Mouse (Mus musculus): ENCODE data around the gene Tectb. TPM values are rescaled to one million over a fixed set of nuclear protein-coding genes. Genes with fewer than 3 reads are reported as not detected.

Gene Tectb
- 0.05 TPM in 1 of 2 replicates, not detected in the other for polyA plus RNA-seq (2015; fragmentation: Nextera tagmentation; extraction: Ambion mirVana)

DNA sequence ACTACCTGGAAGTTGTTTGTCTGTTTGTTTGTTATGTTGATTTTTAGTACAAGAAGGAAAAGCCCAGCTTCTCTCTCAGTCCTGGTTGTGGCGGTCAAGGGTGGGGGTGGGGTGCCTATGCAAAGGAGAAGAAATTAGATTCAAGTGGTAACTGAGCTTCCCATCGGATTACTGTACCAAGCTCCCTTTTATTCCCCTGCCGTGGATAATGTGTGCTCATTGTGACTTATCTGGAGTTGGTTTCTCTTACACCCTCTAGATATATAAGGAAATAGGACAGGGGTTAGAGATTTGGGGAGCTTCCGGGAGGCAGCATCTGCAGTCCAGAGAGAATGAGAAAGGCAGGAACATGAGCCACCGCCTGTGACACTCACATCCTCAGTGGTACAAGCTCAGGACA lies at the start of gene Tectb:
Tectb (plus strand) TSS at position 301 of the 400 bp plus-strand sequence.
- Histone ChIP-seq H3K9ac (ENCODE audit: low read depth, low read length) (no peak within 1 kb of the TSS), H3K4me2 (ENCODE audit: low read length) (no peak within 1 kb of the TSS), H3K36me3 (ENCODE audit: insufficient read depth, low read length) (no peaks in the 10 kb centered on the region), H3K4me3 (replicated peaks; ENCODE audit: low read depth, low read length) (no peak within 1 kb of the TSS), H3K27me3 (ENCODE audit: insufficient read depth, low read length) (no peaks in the 10 kb centered on the region), H3K27ac (no peak within 1 kb of the TSS), H3K9me3 (replicated peaks; ENCODE audit: low read length) (no peaks in the 10 kb centered on the region), H3K4me1 (replicated peaks; ENCODE audit: insufficient read depth, low read length) (no peaks in the 10 kb centered on the region)
- 83% methylated on average over 5 of the region's 5 CpGs for WGBS
- ATAC-seq (replicated peaks; ENCODE audit: low FRiP score, low read depth) (no peak), DNase-seq (ENCODE audit: low spot score) (no peak)
- TF ChIP-seq CTCF (IDR thresholded peaks at IDR 0.05; ENCODE audit: low read depth): no peak

DNA sequence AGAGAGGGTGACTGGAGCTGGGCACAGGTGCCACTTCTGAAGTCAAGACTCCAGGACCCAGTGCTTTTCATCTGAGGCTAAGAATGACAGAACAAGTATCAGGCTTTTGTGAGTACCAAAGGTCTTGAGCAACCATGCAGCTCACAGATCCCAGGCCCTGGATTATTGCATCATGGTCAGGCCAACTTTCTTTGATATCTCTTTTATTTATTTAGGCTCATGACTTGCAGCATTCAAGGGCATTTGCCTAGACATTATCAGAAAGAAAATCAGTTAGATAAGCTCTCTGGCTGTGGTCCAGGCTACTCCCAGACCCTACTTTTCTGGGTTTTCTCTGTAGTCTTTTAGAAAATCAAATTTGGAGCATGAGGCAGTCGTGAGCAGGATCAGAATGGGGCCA lies 48.8 kb upstream of the Tectb start:
- DNase-seq (ENCODE audit: low spot score) (no peak), ATAC-seq (replicated peaks; ENCODE audit: low FRiP score, low read depth) (no peak)
- Histone ChIP-seq H3K4me2 (ENCODE audit: low read length) (no peak overlapping the region), H3K27ac (no peak overlapping the region), H3K4me3 (replicated peaks; ENCODE audit: low read depth, low read length) (no peak overlapping the region), H3K4me1 (replicated peaks; ENCODE audit: insufficient read depth, low read length) (peaks cover 8% of the 10 kb centered on the region), H3K9me3 (replicated peaks; ENCODE audit: low read length) (no peaks in the 10 kb centered on the region), H3K27me3 (ENCODE audit: insufficient read depth, low read length) (no peaks in the 10 kb centered on the region), H3K9ac (ENCODE audit: low read depth, low read length) (no peak overlapping the region), H3K36me3 (ENCODE audit: insufficient read depth, low read length) (no peaks in the 10 kb centered on the region)
- no peak for TF ChIP-seq CTCF (IDR thresholded peaks at IDR 0.05; ENCODE audit: low read depth)
- 41% methylated on average over 1 of the region's 1 CpGs for WGBS

DNA sequence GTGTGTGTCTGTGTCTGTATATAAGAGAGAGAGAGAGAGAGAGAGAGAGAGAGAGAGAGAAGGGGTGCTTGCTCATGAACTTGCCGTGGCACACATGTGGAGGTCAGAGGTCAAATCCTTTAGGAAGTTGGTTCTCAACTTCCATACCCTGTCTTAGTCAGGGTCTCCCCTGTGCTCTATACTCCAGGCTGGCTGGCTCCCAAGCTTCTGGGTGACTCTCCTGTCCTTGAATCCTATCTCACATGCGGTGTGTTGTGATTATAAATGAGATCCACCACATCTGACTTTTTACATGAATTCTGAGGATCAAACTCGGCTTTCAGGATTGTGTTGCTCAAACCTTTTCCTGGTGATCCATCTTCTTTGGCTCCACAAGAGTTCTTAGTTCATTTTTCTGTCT lies 48.1 kb upstream of the Tectb start:
- no peaks in the 10 kb centered on the region for H3K36me3 ChIP-seq (ENCODE audit: insufficient read depth, low read length)
- H3K4me1 ChIP-seq (replicated peaks; ENCODE audit: insufficient read depth, low read length): peaks cover 10% of the 10 kb centered on the region; the same call in 1 of the 2 replicates
- 84% methylated on average over 3 of the region's 3 CpGs for WGBS
- no peak overlapping the region for H3K4me3 ChIP-seq (replicated peaks; ENCODE audit: low read depth, low read length)
- H3K9ac ChIP-seq (ENCODE audit: low read depth, low read length): no peak overlapping the region
- H3K9me3 ChIP-seq (replicated peaks; ENCODE audit: low read length): no peaks in the 10 kb centered on the region
- DNase-seq (ENCODE audit: low spot score) (no peak), ATAC-seq (replicated peaks; ENCODE audit: low FRiP score, low read depth) (no peak)
- no peak for TF ChIP-seq CTCF (IDR thresholded peaks at IDR 0.05; ENCODE audit: low read depth)
- H3K4me2 ChIP-seq (ENCODE audit: low read length): no peak overlapping the region
- no peaks in the 10 kb centered on the region for H3K27me3 ChIP-seq (ENCODE audit: insufficient read depth, low read length)
- no peak overlapping the region for H3K27ac ChIP-seq

DNA sequence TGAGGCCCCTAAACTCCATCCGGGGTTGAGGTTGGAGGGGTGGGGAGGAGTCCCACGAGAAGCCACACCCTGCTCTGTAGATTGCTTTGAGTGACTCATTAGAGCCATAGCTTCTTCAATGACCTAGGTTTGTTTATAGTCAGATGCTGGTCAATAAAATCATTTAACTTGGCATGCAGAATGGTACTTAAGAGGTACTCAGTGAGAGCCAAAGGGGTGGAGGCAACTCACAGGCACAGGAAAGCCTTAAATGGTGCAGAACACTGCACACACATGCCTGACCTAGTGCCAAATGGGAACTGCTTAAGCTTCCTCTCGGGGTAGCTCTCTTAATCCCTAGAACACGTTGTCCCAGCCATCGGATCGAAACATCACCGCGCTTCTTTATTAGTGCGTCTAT lies 46.0 kb upstream of the Tectb start:
- TF ChIP-seq CTCF (IDR thresholded peaks at IDR 0.05; ENCODE audit: low read depth): no peak
- H3K4me1 ChIP-seq (replicated peaks; ENCODE audit: insufficient read depth, low read length): peaks cover 10% of the 10 kb centered on the region; the same call in 1 of the 2 replicates
- no peak overlapping the region for H3K4me2 ChIP-seq (ENCODE audit: low read length)
- no peak overlapping the region for H3K4me3 ChIP-seq (replicated peaks; ENCODE audit: low read depth, low read length)
- ATAC-seq (replicated peaks; ENCODE audit: low FRiP score, low read depth) (no peak), DNase-seq (ENCODE audit: low spot score) (no peak)
- H3K27ac ChIP-seq: no peak overlapping the region
- H3K9ac ChIP-seq (ENCODE audit: low read depth, low read length): no peak overlapping the region
- H3K9me3 ChIP-seq (replicated peaks; ENCODE audit: low read length): no peaks in the 10 kb centered on the region
- no peaks in the 10 kb centered on the region for H3K27me3 ChIP-seq (ENCODE audit: insufficient read depth, low read length)
- no peaks in the 10 kb centered on the region for H3K36me3 ChIP-seq (ENCODE audit: insufficient read depth, low read length)
- 58% methylated on average over 9 of the region's 9 CpGs for WGBS

DNA sequence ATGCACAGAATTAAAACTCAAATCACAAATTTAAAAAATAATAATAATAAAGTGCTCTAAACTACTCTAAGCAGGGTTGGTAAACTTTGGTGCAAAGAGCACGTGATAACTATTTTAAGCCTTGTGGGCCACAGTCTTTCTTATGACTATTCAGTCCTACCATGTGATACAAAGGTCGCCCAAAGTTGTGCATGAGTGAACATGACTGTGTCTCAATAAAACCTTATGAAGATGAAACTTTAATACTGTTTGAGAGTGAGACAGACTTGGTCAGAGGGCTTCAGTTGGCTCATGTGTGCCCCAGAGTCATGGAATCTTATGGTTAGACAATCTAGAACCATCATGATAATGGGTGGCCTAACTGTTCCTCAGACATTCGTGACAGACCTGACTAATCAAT lies 44.6 kb upstream of the Tectb start:
- no peak overlapping the region for H3K27ac ChIP-seq
- H3K9ac ChIP-seq (ENCODE audit: low read depth, low read length): no peak overlapping the region
- DNase-seq (ENCODE audit: low spot score) (no peak), ATAC-seq (replicated peaks; ENCODE audit: low FRiP score, low read depth) (no peak)
- no peaks in the 10 kb centered on the region for H3K27me3 ChIP-seq (ENCODE audit: insufficient read depth, low read length)
- 83% methylated on average over 3 of the region's 3 CpGs for WGBS
- no peak overlapping the region for H3K4me2 ChIP-seq (ENCODE audit: low read length)
- H3K9me3 ChIP-seq (replicated peaks; ENCODE audit: low read length): no peaks in the 10 kb centered on the region
- no peak for TF ChIP-seq CTCF (IDR thresholded peaks at IDR 0.05; ENCODE audit: low read depth)
- no peaks in the 10 kb centered on the region for H3K36me3 ChIP-seq (ENCODE audit: insufficient read depth, low read length)
- no peak overlapping the region for H3K4me3 ChIP-seq (replicated peaks; ENCODE audit: low read depth, low read length)
- peaks cover 10% of the 10 kb centered on the region; the same call in 1 of the 2 replicates for H3K4me1 ChIP-seq (replicated peaks; ENCODE audit: insufficient read depth, low read length)

DNA sequence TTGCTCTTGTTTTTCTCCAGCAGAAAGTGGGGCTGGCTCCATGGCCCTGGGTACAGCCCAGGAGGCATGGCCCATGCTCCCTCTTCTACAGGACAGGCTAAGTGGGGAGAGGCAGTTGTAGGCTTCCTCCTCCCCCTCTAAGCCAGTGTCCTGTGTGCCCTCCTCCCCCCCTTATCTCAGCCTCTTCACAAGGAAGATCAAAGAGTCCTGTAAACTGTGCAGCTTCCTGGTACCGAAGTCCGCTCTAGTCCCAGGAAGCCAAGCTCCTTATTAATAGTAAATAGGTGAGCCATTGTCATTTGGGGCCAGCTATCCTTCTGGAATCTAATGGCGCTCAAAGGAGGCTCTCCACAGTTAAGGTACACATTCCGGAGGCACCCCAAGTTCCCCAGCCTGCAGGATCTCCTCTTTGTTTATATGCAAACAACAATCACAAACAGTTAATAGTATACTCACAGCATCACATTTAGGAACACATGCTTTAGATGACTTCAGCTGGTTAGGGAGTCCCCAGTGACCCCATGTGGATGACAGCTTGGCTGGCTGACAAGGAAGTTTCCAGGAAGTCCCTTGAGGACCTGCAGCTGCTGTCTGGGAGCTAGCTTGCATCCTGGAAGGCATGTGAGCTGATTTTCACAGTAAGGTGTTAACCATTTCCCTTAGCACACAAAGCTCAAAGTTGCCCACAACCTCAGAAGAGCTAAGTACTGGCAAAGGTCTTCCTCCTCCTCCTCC lies 43.7 kb upstream of the Tectb start:
- Histone ChIP-seq H3K27ac (peak overlapping the region; percentile 55), H3K36me3 (ENCODE audit: insufficient read depth, low read length) (no peaks in the 10 kb centered on the region), H3K4me3 (replicated peaks; ENCODE audit: low read depth, low read length) (no peak overlapping the region), H3K4me2 (ENCODE audit: low read length) (no peak overlapping the region; the same call in 1 of the 2 replicates), H3K4me1 (replicated peaks; ENCODE audit: insufficient read depth, low read length) (peaks cover 10% of the 10 kb centered on the region; the same call in 1 of the 2 replicates), H3K9ac (ENCODE audit: low read depth, low read length) (no peak overlapping the region), H3K9me3 (replicated peaks; ENCODE audit: low read length) (no peaks in the 10 kb centered on the region), H3K27me3 (ENCODE audit: insufficient read depth, low read length) (no peaks in the 10 kb centered on the region)
- WGBS: 39% methylated on average over 4 of the region's 4 CpGs
- ATAC-seq (replicated peaks; ENCODE audit: low FRiP score, low read depth): peak; percentile 80; the same call in 1 of the 2 replicates
- DNase-seq (ENCODE audit: low spot score): peak; percentile 81
- no peak for TF ChIP-seq CTCF (IDR thresholded peaks at IDR 0.05; ENCODE audit: low read depth)
